Mouse (Mus musculus): ENCODE measurements around the gene Daw1.
A peak's percentile ranks its signal among the peaks of the same experiment; 100 is the strongest.

Gene Daw1

GRCm38 (mm10) chr1:83187154-83187553 lies 27.6 kb downstream of the Daw1 start:
- DNase-seq (ENCODE audit: low spot score in 2 of 2): peak in 1 of 2 experiments; percentile 11

- no peak for DNase-seq (ENCODE audit: low spot score in 2 of 2)
These were observed 50.4 kb downstream of the Daw1 start for GRCm38 (mm10) chr1:83209981-83210380.

- DNase-seq (ENCODE audit: low spot score in 2 of 2): peak in 1 of 2 experiments; percentile 7
These were observed 58.7 kb downstream of the Daw1 start for GRCm38 (mm10) chr1:83218260-83218659.

GRCm38 (mm10) chr1:83223072-83223471 lies 63.5 kb downstream of the Daw1 start:
- no peak for DNase-seq (ENCODE audit: low spot score in 2 of 2)

- DNase-seq (ENCODE audit: low spot score in 2 of 2): no peak
These were observed 64.9 kb downstream of the Daw1 start for GRCm38 (mm10) chr1:83224423-83224960.

- DNase-seq (ENCODE audit: low spot score in 2 of 2): no peak
These were observed 68.4 kb downstream of the Daw1 start for GRCm38 (mm10) chr1:83227946-83228345.

GRCm38 (mm10) chr1:83248235-83248746 lies 88.7 kb downstream of the Daw1 start:
- DNase-seq (ENCODE audit: low spot score in 2 of 2): no peak

GRCm38 (mm10) chr1:83251746-83252145 lies 92.2 kb downstream of the Daw1 start:
- DNase-seq (ENCODE audit: low spot score in 2 of 2): no peak
